Mouse (Mus musculus): ENCODE data around the gene Btbd19. TPM values are rescaled to one million over a fixed set of nuclear protein-coding genes. Genes with fewer than 3 reads are reported as not detected.

Btbd19 gene
- 1 to 10 TPM; 2.3 to 2.5 TPM for total RNA-seq (2021)
- long read RNA-seq, experiment 1, partial matches to known transcripts, result 0 of 1 reads
- long read RNA-seq, experiment 1, other reads (novel, unspliced or antisense), result 1 of 1 reads
- long read RNA-seq, experiment 2, partial matches to known transcripts, result 0 of 1 reads
- long read RNA-seq, experiment 2, other reads (novel, unspliced or antisense), result 1 of 1 reads

DNA sequence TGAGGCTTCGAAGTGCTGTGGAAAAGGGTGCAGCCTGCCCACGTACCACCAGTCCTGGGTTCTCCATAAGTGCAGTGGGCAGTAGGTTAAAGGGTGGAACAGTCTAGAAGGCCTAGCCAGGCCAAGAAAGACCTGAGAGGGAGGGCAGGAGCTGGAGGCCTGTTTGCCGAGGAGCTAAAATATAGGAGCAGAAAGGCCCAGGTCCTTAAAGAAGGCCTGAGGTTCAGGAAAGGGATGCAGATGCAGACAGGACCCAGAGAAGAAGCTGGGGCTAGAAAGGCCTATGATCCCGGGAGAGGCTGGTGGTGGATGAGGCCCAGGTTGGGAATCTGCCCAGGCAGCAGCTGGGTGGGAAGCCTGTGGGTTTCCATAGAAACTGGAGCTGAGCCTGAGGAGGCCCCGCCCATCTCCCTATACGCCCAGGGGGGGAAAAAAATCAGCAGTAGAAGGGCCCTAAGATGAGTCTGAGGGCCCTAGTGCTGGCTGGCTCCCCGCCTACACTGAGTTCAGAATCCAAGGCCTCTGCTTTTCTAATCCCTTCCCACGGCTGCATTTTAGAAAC, at the start of gene Btbd19:
Gene Btbd19 (minus strand): TSS at position 378 of the 562 bp plus-strand sequence.
- peak; percentile 83 for DNase-seq
- peak within 1 kb of the TSS; percentile 92 for H3K27ac ChIP-seq
- intact Hi-C loops (cut with DNase I), result no loop called here
- peak within 1 kb of the TSS; percentile 54 for H3K4me3 ChIP-seq
- TF ChIP-seq CTCF (IDR thresholded peaks at IDR 0.05), result no peak

- DNase-seq, result no peak
- intact Hi-C loops (cut with DNase I), result no loop called here
- Histone ChIP-seq H3K4me3 (no peak overlapping the region), H3K27ac (no peak overlapping the region)
- no peak for TF ChIP-seq CTCF (IDR thresholded peaks at IDR 0.05)
These were observed 44.4 kb upstream of the Btbd19 start for GRCm38 (mm10) chr4:117169936-117170335.

- H3K4me3 ChIP-seq, result no peak overlapping the region
- intact Hi-C loops (cut with DNase I), result no loop called here
- no peak overlapping the region for H3K27ac ChIP-seq
- DNase-seq, result no peak
- no peak for TF ChIP-seq CTCF (IDR thresholded peaks at IDR 0.05)
These were observed 35.7 kb upstream of the Btbd19 start for GRCm38 (mm10) chr4:117161183-117161582.

GRCm38 (mm10) chr4:117159666-117160065, 34.1 kb upstream of the Btbd19 start:
- Histone ChIP-seq H3K27ac (no peak overlapping the region), H3K4me3 (no peak overlapping the region)
- intact Hi-C loops (cut with DNase I), result no loop called here
- DNase-seq, result no peak
- no peak for TF ChIP-seq CTCF (IDR thresholded peaks at IDR 0.05)

DNA sequence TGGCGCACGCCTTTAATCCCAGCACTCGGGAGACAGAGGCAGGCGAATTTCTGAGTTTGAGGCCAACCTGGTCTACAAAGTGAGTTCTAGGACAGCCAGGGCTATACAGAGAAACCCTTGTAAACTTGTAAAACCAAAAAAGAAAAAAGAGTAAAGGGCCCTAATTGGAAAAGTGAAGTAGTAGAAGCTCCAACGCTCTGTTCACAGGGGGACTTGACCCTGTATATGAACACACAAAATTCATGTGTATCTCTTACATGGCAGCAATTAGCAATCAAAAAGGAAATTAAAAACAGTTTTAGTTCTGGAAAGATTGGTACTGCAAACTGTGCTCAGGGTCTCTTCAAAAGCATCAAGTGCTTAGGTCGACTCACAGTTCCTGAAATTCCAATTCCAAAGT, 30.8 kb upstream of the Btbd19 start:
- peak overlapping the region; percentile 96 for H3K27ac ChIP-seq
- H3K4me3 ChIP-seq, result peak overlapping the region; percentile 99
- DNase-seq, result no peak
- TF ChIP-seq CTCF (IDR thresholded peaks at IDR 0.05), result no peak
- intact Hi-C loops (cut with DNase I), result no loop called here

DNA sequence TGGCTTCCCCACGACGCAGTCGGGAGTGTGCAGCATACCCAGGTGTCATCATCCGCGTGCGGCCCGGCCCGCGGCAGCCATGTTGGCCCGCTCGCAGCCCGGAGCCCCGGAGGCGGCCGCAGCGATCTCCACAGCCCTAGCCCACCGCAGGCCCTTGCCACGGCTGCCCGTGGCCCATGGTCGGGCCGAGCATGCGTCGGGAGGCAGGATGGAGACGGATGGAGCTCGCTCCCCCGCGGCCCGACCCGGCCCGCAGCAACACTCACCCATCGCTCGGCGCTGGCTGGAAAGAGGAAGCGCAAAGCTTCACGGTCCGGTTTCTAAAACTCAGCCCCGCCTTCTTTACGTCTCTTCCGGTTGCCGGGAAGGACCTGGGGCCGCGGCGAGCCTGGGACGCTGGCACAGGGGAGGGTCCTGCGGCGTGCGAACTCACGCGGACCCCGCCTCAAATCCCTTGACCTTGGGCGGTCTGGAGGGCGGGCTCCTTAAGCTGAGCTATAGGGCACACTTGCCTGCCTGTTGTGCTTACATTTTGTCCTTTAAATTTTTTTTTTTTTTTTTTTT, 30.3 kb upstream of the Btbd19 start, which contains the start of gene Rps8:
Gene Rps8 (minus strand): TSS at position 452 of the 564 bp plus-strand sequence.
- intact Hi-C loops (cut with DNase I), result no loop called here

DNA sequence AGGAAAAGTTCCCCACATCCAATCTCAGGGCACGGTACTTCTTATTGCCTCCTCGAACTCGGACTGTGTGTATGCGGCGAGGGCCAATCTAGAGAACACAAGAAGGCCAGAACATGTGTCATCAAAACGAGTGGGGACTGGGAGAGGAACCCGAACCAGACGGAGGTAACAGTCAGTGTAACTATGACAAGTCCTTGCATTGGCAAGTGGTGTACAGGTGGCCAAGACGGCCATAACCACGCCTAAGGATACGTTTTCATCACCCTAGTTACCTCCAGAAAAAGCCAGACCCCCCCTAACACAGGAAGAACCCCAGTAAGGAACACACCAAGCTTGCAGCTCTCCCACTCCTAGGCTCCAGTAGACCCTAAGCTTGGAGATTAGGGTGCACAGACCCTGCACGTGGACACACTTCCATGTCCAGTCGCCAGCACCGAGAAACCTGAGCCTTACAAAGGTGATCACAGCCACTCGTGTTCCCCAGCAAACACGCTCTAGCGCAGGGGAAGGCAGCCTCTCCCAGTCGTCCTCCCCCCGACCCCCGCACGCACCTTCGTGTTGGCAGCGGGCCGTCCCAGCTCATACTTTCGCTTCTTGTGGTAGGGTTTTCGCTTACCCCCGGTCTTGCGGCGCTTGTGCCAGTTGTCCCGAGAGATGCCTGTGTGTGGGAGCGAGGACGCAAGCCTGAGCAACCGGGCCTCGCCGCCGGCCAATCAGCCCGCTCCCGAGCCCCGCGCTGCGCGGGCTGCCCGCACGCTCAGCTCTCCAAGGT, 29.7 kb upstream of the Btbd19 start:
- intact Hi-C loops (cut with DNase I), result no loop called here
- DNase-seq, result peak; percentile 61
- peak overlapping the region; percentile 96 for H3K27ac ChIP-seq
- peak overlapping the region; percentile 99 for H3K4me3 ChIP-seq
- TF ChIP-seq CTCF (IDR thresholded peaks at IDR 0.05), result no peak

More for the DNA sequence above, 30.3 kb upstream of the Btbd19 start, which contains the start of gene Rps8:
- H3K4me3 ChIP-seq, result peak within 1 kb of the TSS; percentile 99
- no peak for TF ChIP-seq CTCF (IDR thresholded peaks at IDR 0.05)
- peak within 1 kb of the TSS; percentile 96 for H3K27ac ChIP-seq
- DNase-seq, result peak; percentile 92

GRCm38 (mm10) chr4:117152714-117153113, 27.2 kb upstream of the Btbd19 start:
- intact Hi-C loops (cut with DNase I), result no loop called here
- no peak for DNase-seq
- no peak for TF ChIP-seq CTCF (IDR thresholded peaks at IDR 0.05)
- H3K27ac ChIP-seq, result no peak overlapping the region
- no peak overlapping the region for H3K4me3 ChIP-seq

GRCm38 (mm10) chr4:117151416-117151815, 25.9 kb upstream of the Btbd19 start:
- TF ChIP-seq CTCF (IDR thresholded peaks at IDR 0.05), result no peak
- Histone ChIP-seq H3K4me3 (no peak overlapping the region), H3K27ac (no peak overlapping the region)
- intact Hi-C loops (cut with DNase I), result no loop called here
- no peak for DNase-seq

- intact Hi-C loops (cut with DNase I), result no loop called here
- no peak overlapping the region for H3K27ac ChIP-seq
- DNase-seq, result no peak
- TF ChIP-seq CTCF (IDR thresholded peaks at IDR 0.05), result no peak
- no peak overlapping the region for H3K4me3 ChIP-seq
These were observed 24.7 kb upstream of the Btbd19 start for GRCm38 (mm10) chr4:117150212-117150733.

GRCm38 (mm10) chr4:117149291-117150211, 24.0 kb upstream of the Btbd19 start:
- intact Hi-C loops (cut with DNase I), result loop anchor here (5.0 to 10.0 kb wide), 2 partner anchors 68 to 435 kb away; no protein-coding TSS in a partner anchor
- H3K4me3 ChIP-seq, result no peak overlapping the region
- TF ChIP-seq CTCF (IDR thresholded peaks at IDR 0.05), result no peak
- no peak for DNase-seq
- no peak overlapping the region for H3K27ac ChIP-seq

DNA sequence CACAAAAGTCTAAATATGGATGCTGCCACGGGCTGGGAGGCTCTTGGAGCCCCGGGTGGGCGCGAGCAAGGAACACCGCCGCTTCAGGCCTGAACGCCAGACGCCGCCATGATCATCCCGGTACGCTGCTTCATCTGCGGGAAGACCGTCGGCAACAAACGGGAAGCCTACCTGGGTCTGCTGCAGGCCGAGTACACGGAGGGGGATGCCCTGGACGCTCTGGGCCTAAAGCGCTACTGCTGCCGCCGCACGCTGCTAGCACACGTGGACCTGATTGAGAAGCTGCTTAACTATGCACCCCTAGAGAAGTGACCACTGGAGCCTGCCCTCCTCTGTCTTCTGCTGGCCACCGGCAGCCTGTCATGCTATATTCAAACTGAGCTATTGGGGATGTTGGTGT, 23.3 kb upstream of the Btbd19 start:
- no peak overlapping the region for H3K4me3 ChIP-seq
- no peak overlapping the region for H3K27ac ChIP-seq
- TF ChIP-seq CTCF (IDR thresholded peaks at IDR 0.05), result no peak
- intact Hi-C loops (cut with DNase I), result loop anchor here (5.0 to 10.0 kb wide), 2 partner anchors 68 to 434 kb away; no protein-coding TSS in a partner anchor
- DNase-seq, result no peak
